7 mouse cellular contexts compared by ENCODE assay signal in genomic region chr4:81442078-81442981, GRCm38 (mm10). TPM values are rescaled to one million over a fixed set of nuclear protein-coding genes. Genes with fewer than 3 reads are reported as not detected.
A peak's percentile ranks its signal among the peaks of the same experiment; 100 is the strongest.
DNase-seq lines count a peak whose midpoint lies in the region; ATAC-seq and TF ChIP-seq lines count a peak whose summit lies in the region.

Mpdz (minus strand) TSS chr4:81442815.

- peak; percentile 83 for DNase-seq in brain, embryonic 14.5 days (ENCODE audit: low read depth)
- peak; percentile 82 for DNase-seq in embryonic facial prominence, embryonic 14.5 days (ENCODE audit: low spot score)
- peak; percentile 87 for DNase-seq in heart, adult 2 months
- DNase-seq in kidney, adult 18-20 months: peak; percentile 78
- DNase-seq in limb, embryonic 11.5 days (ENCODE audit: low spot score): peak; percentile 81
- peak; percentile 88 for DNase-seq in midbrain, embryonic 14.5 days

- peak within 1 kb of the TSS; percentile 93 for H3K27ac ChIP-seq in embryonic facial prominence, embryonic 14.5 days (replicated peaks; ENCODE audit: low read depth, low read length)
- peak within 1 kb of the TSS; percentile 97 for H3K27ac ChIP-seq in heart, adult 2 months
- peak within 1 kb of the TSS; percentile 83 for H3K27ac ChIP-seq in limb, embryonic 11.5 days (replicated peaks; ENCODE audit: low read depth, low read length)
- H3K27ac ChIP-seq in midbrain, embryonic 14.5 days (replicated peaks; ENCODE audit: low read depth, low read length): peak within 1 kb of the TSS; percentile 74
- peak within 1 kb of the TSS; percentile 87 for H3K27ac ChIP-seq in stomach, embryonic 16.5 days (ENCODE audit: low read length)

- 0 out of 2 replicates have a peak, but pooled peaks cover 4% of the 10 kb centered on the region for H3K4me1 ChIP-seq in embryonic facial prominence, embryonic 14.5 days (ENCODE audit: control insufficient read depth, insufficient read depth, low read length)
- H3K4me1 ChIP-seq in heart, adult 2 months (ENCODE audit: control insufficient read depth, insufficient read depth, low read length): peaks cover 5% of the 10 kb centered on the region
- H3K4me1 ChIP-seq in limb, embryonic 11.5 days (ENCODE audit: control insufficient read depth, insufficient read depth, low read length): no peaks in the 10 kb centered on the region
- peaks cover 4% of the 10 kb centered on the region; the same call in 1 of the 2 replicates for H3K4me1 ChIP-seq in midbrain, embryonic 14.5 days (ENCODE audit: control insufficient read depth, insufficient read depth, low read length)
- H3K4me1 ChIP-seq in stomach, embryonic 16.5 days (ENCODE audit: control insufficient read depth, insufficient read depth, low read length): no peaks in the 10 kb centered on the region

- no peak for TF ChIP-seq CTCF in brain, embryonic 14.5 days (IDR thresholded peaks at IDR 0.05; ENCODE audit: borderline replicate concordance, extremely low read depth, insufficient read depth, insufficient read length)
- no peak for TF ChIP-seq CTCF in heart, adult 2 months (IDR thresholded peaks at IDR 0.05)

- H3K4me3 ChIP-seq in embryonic facial prominence, embryonic 14.5 days (ENCODE audit: low read depth, low read length): peak within 1 kb of the TSS; percentile 77
- H3K4me3 ChIP-seq in heart, adult 2 months: peak within 1 kb of the TSS; percentile 95
- peak within 1 kb of the TSS; percentile 84 for H3K4me3 ChIP-seq in limb, embryonic 11.5 days (ENCODE audit: low read depth, low read length)
- H3K4me3 ChIP-seq in midbrain, embryonic 14.5 days (replicated peaks; ENCODE audit: low read depth, low read length): peak within 1 kb of the TSS; percentile 85
- peak within 1 kb of the TSS; percentile 72 for H3K4me3 ChIP-seq in stomach, embryonic 16.5 days (replicated peaks; ENCODE audit: low read length)

- TF ChIP-seq EP300 in heart, adult 2 months (IDR thresholded peaks at IDR 0.05; ENCODE audit: insufficient read depth, low read depth, low read length): no peak

- peak; percentile 66 for TF ChIP-seq POLR2A in brain, embryonic 14.5 days (IDR thresholded peaks at IDR 0.05; ENCODE audit: borderline replicate concordance, extremely low read depth, insufficient read depth, insufficient read length, poor library complexity, severe bottlenecking)
- no peak for TF ChIP-seq POLR2A in heart, adult 2 months (IDR thresholded peaks at IDR 0.05; ENCODE audit: insufficient read depth, low read depth, low read length)

- intact Hi-C loops in heart, adult 2 months (cut with DNase I): loop anchor here (5.0 kb wide), 1 partner anchor 265 kb away; no protein-coding TSS in a partner anchor

- H3K36me3 ChIP-seq in embryonic facial prominence, embryonic 14.5 days (ENCODE audit: control insufficient read depth, insufficient read depth, low read length): no peaks in the 10 kb centered on the region
- no peaks in the 10 kb centered on the region; the same call in none of the 2 replicates for H3K36me3 ChIP-seq in heart, adult 2 months (ENCODE audit: control insufficient read depth, insufficient read depth, low read length)
- H3K36me3 ChIP-seq in limb, embryonic 11.5 days (ENCODE audit: control insufficient read depth, insufficient read depth, low read length): no peaks in the 10 kb centered on the region
- H3K36me3 ChIP-seq in midbrain, embryonic 14.5 days (ENCODE audit: control insufficient read depth, insufficient read depth, low read length): no peaks in the 10 kb centered on the region
- no peaks in the 10 kb centered on the region for H3K36me3 ChIP-seq in stomach, embryonic 16.5 days (ENCODE audit: control insufficient read depth, insufficient read depth, low read length)

- ATAC-seq in embryonic facial prominence, embryonic 14.5 days (ENCODE audit: low read depth): peak; percentile 96
- peak; percentile 89 for ATAC-seq in limb, embryonic 11.5 days (ENCODE audit: insufficient number of reproducible peaks, low FRiP score, low TSS enrichment, low read depth)
- ATAC-seq in midbrain, embryonic 14.5 days (ENCODE audit: low FRiP score, low TSS enrichment): peak; percentile 92
- peak; percentile 95 for ATAC-seq in stomach, embryonic 16.5 days (ENCODE audit: insufficient read depth, low FRiP score)

- H3K27me3 ChIP-seq in embryonic facial prominence, embryonic 14.5 days (replicated peaks; ENCODE audit: control insufficient read depth, insufficient read depth, low read length): no peaks in the 10 kb centered on the region
- no peaks in the 10 kb centered on the region for H3K27me3 ChIP-seq in heart, adult 2 months (ENCODE audit: control insufficient read depth, insufficient read depth, low read length)
- no peaks in the 10 kb centered on the region for H3K27me3 ChIP-seq in limb, embryonic 11.5 days (ENCODE audit: control insufficient read depth, insufficient read depth, low read length)
- no peaks in the 10 kb centered on the region for H3K27me3 ChIP-seq in midbrain, embryonic 14.5 days (ENCODE audit: control insufficient read depth, insufficient read depth, low read length)
- no peaks in the 10 kb centered on the region for H3K27me3 ChIP-seq in stomach, embryonic 16.5 days (ENCODE audit: control insufficient read depth, insufficient read depth, low read length)

- H3K9me3 ChIP-seq in embryonic facial prominence, embryonic 14.5 days (ENCODE audit: control insufficient read depth, low read length): no peaks in the 10 kb centered on the region
- H3K9me3 ChIP-seq in limb, embryonic 11.5 days (ENCODE audit: control insufficient read depth, low read length): no peaks in the 10 kb centered on the region
- no peaks in the 10 kb centered on the region for H3K9me3 ChIP-seq in midbrain, embryonic 14.5 days (ENCODE audit: control insufficient read depth, low read length)
- H3K9me3 ChIP-seq in stomach, embryonic 16.5 days (replicated peaks; ENCODE audit: control insufficient read depth, low read length): no peaks in the 10 kb centered on the region

- peak within 1 kb of the TSS; percentile 59 for H3K4me2 ChIP-seq in embryonic facial prominence, embryonic 14.5 days (ENCODE audit: low read depth, low read length)
- H3K4me2 ChIP-seq in limb, embryonic 11.5 days (ENCODE audit: low read depth, severe bottlenecking): peak within 1 kb of the TSS; percentile 64
- H3K4me2 ChIP-seq in midbrain, embryonic 14.5 days (ENCODE audit: low read length): peak within 1 kb of the TSS; percentile 82
- peak within 1 kb of the TSS; percentile 81 for H3K4me2 ChIP-seq in stomach, embryonic 16.5 days (ENCODE audit: low read depth, low read length)

- peak within 1 kb of the TSS; percentile 99 for H3K9ac ChIP-seq in embryonic facial prominence, embryonic 14.5 days (ENCODE audit: low read depth, low read length)
- peak within 1 kb of the TSS; percentile 100 for H3K9ac ChIP-seq in heart, adult 2 months (ENCODE audit: low read depth, low read length)
- H3K9ac ChIP-seq in limb, embryonic 11.5 days (ENCODE audit: low read length): peak within 1 kb of the TSS; percentile 97
- H3K9ac ChIP-seq in midbrain, embryonic 14.5 days (replicated peaks; ENCODE audit: low read length): peak within 1 kb of the TSS; percentile 75
- H3K9ac ChIP-seq in stomach, embryonic 16.5 days (ENCODE audit: low read length): peak within 1 kb of the TSS; percentile 97

- under 1% methylated on average over 61 of the region's 97 CpGs for WGBS in embryonic facial prominence, embryonic 14.5 days
- 2% methylated on average over 91 of the region's 97 CpGs for WGBS in heart, adult 2 months
- under 1% methylated on average over 88 of the region's 97 CpGs for WGBS in limb, embryonic 11.5 days
- WGBS in midbrain, embryonic 14.5 days: under 1% methylated on average over 97 of the region's 97 CpGs
- under 1% methylated on average over 92 of the region's 97 CpGs for WGBS in stomach, embryonic 16.5 days

- peaks cover 9% of the 10 kb centered on the region; the same call in 1 of the 2 replicates for H3K79me2 ChIP-seq in heart, adult 2 months (replicated peaks; ENCODE audit: control insufficient read depth, insufficient read depth, low read length)

RNA-seq across cellular contexts. Expression of gene Mpdz, which starts in this region (rescaled TPM):
- polyA plus RNA-seq in brain, embryonic 14.5 days (2012; rRNA removed): 30.1 TPM in 2 replicates
- 37.1 and 37.4 TPM in 2 replicates for polyA plus RNA-seq in embryonic facial prominence, embryonic 14.5 days (2014; fragmentation: Nextera tagmentation; extraction: Ambion mirVana)
- total RNA-seq in heart, adult 2 months (2021): 10 to 100 TPM; 57.7 to 59.6 TPM
- 19.3 and 29.8 TPM in 2 replicates for polyA plus RNA-seq in heart, adult 2 months (2012; rRNA removed)
- polyA plus RNA-seq in limb, embryonic 11.5 days (2014; fragmentation: Nextera tagmentation; extraction: Ambion mirVana): 41.6 and 44.8 TPM in 2 replicates
- polyA plus RNA-seq in midbrain, embryonic 14.5 days (2014; fragmentation: Nextera tagmentation; extraction: Ambion mirVana): 13.1 and 21.2 TPM in 2 replicates
- 23.4 TPM in 2 replicates for polyA plus RNA-seq in stomach, embryonic 16.5 days (2015; fragmentation: Nextera tagmentation; extraction: Ambion mirVana)

Comparison
In these comparisons a context has a peak if more than half of its experiments do, and no peak if none do; other contexts are left out.
1. Peak in every context shown above with its lines: DNase-seq, ATAC-seq, H3K4me3 ChIP-seq and H3K27ac ChIP-seq.